Mouse (Mus musculus) adrenal gland, postnatal 36 days (tissue): ENCODE measurements around the gene Ovca2. TPM values are rescaled to one million over a fixed set of nuclear protein-coding genes. Genes with fewer than 3 reads are reported as not detected.
A peak's percentile ranks its signal among the peaks of the same experiment; 100 is the strongest.

Experiments
- DNase-seq, 2 experiments: peaks; one replicate each; pipeline ENCODE4 v3.0.0; 2021; ENCODE audit warnings: mixed read lengths in 1 of 2
- total RNA-seq, 2 experiments: library from RNA; stranded (reverse); gene quantifications; 2 replicates each; pipeline ENCODE4 v1.2.3; 2021

Gene Ovca2
- total RNA-seq, 2 experiments from 2014 or later, result 20.7 to 22.4 TPM

DNA sequence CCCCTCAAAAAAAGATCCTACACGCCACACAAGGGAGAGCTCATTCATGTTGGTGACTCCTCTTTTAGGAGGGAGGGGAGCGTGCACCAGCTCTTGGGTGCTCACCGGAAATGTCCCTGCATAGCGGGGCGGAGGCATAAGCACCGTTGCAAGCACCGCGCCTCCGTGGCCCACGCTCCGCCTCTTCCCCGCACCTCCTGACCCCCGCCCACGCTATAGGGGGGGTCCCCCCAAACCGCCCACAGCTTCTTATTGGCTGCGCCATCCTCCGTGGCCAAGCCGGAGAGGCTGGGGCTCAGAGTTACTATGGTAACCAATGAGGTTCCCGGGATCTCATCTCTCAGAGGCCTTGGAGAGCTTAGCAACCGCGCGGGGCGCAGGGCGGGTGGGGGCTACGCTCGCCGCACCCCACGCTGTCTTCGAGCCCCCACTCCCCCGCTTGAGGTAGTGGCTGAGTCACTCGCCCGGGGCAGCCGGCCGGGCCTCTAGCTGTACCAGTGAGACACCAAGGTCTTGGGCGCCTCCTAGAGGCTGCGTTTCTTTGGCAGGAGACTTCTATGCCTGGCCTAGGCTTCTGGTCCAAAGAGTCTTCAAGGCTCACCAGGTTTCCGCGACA lies 8.4 kb downstream of the Ovca2 start:
- peak; percentile 94 to 96 for DNase-seq

GRCm38 (mm10) chr11:75169405-75170080 lies 9.1 kb downstream of the Ovca2 start, which contains the start of gene Hic1:
Gene Hic1 (minus strand): TSS chr11:75169519.
- peak in 1 of 2 experiments; percentile 37 for DNase-seq

- DNase-seq, result peak; percentile 87 to 93
These were observed 9.9 kb downstream of the Ovca2 start for GRCm38 (mm10) chr11:75168590-75169361.

DNA sequence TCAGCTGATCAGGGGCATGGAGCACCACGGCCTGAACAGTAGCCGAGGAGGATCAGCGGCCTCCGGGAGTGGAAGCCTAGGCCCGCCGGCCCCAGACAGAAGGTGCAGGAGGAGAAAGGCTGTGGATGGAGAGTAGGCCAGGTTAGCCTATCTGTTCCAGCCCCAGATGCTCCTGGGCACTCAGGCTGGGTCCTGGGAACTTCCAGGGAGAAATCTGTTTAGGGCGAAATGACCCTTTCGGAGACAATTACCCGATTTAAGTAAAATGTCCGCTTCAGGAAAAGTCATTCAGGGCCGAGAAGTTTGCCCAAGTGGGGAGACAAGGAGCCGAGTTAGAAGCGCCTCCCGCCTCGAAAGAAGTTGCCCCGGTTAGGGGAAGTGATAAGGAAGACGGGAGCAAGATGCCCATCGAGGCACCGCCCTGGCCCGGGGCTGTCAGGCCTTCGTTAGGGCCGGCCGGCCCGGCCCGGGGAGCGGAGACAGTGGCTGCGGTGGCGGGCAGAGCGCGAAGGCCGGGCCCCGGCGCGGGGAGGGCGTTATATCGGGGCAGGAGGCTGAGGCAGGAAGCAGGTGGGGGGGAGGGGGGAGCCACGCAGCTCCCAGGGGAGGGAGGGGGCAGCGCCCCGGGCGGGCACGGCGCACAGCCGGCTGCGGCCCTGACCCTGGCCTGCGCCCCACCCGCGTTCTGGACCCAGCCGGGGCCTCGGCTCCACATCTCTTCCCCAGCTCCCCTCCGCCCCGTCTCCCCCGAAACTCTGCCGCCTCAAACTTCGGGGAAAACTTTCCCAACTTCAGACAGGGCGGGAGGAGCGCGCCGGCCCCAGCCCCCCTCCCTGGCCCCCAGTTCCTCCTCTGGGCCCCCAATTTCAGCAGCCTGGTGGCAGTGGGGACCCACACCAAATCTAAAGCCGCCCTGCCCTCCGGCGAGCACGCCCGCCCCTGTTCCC lies 10.7 kb downstream of the Ovca2 start:
- DNase-seq, result peak in 1 of 2 experiments; percentile 62

GRCm38 (mm10) chr11:75166861-75167642 lies 11.6 kb downstream of the Ovca2 start:
- DNase-seq, result peak in 1 of 2 experiments; percentile 58

DNA sequence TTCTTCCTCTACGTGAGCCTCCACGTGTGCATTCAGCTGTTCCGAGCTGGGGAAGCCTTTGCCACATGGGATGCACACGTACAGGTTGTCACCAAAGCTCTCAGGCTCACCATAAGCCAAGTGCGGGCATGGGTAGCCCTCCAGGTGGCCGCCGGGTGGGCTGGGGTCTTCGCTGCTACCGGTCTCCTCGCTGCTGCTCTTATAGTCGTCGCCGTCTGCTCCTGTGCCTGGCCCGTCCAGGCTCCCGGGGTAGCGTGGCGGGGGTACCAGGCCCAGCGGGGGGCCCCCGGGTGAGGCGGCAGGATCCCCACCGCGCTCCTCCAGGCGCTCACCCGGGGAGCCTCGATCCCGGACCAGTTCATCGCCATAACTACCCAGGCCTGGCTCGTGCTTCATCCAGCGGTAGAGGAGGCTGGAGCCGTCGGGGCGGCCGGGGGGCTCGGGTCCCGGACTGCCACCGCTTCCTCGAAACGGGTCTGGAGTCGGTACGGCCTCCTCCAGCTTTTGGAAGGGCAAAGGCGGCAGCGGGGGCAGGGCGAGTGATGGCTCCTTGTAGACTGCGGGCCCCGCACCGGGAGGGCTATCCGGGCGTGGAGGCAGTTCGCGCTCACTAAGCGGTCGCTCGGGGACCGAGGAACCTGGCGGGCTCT lies 12.3 kb downstream of the Ovca2 start:
- no peak for DNase-seq

- peak; percentile 89 to 91 for DNase-seq
These were observed 13.0 kb downstream of the Ovca2 start for GRCm38 (mm10) chr11:75165441-75166192.

- no peak for DNase-seq
These were observed 13.9 kb downstream of the Ovca2 start for GRCm38 (mm10) chr11:75164750-75165149.

- no peak for DNase-seq
These were observed 14.6 kb downstream of the Ovca2 start for GRCm38 (mm10) chr11:75164051-75164450.

DNA sequence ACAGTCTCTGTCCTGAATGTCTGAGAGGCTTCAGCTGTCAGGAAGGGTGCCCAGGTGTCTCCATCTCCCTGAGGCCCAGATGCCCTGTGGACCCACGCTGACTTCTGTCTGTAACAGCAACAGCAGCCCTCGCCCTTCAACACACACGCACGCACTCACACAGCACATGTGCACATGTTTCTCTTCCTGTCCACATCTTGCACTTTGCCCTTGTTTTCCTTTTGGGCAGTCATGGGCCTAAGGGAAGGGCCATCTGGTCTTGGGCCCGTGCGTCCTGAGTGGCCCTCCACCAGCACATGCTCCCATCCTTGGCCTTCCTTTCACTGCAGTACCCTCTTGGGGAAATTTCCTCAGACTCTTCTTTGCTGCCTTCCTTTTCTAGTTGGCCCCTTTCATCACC lies 15.3 kb downstream of the Ovca2 start:
- no peak for DNase-seq

DNA sequence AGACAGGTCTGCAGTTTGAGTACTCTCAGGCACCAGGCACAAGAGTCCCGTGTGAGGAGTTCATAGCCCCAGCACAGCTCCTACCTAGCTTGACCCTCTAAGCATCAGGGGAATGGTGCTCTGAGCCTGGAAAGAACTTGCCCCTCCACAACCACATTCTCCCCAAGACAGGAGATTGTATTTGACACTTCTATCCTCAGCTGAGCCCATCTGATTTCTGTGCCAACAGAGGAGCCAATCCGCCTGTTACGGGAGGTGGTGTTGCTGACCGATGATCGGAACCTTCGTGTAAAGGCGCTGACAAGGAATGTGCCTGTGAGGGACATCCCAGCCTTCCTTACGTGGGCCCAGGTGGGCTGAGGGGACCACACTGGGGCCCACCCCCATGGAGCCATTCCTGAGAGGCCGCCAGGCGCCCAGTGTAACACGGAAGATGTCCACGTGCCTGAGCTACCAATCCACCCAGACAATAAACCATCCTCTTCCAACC lies 16.0 kb downstream of the Ovca2 start:
- DNase-seq, result no peak

DNA sequence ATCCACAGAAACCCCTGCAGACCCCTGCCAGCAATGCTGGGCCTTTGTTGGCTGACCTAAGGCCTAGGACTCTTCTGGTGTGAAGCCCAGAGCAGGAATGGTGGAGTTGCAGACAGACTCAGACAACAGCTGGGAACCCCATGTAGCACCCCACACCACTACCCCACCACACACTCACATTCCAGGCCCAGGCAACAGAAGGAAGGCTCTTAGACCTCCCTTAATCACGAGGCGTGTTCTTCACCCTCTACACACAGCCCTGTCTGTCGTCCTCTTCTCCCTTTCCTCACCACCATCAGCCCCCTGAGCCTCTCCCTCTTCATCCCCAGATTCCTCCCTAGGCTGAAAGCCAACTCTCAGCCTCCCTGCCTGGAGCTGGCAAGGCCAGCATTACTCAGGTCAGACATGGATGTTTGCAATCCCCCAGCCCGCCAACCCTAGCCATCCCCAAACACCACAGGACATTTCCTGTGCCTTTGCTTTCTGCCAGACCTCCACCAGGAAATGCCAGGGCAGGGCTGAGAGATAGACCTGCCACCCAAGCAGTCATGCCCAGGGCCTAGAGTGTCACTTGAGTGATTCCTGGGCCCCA lies 17.1 kb downstream of the Ovca2 start:
- DNase-seq, result no peak

- DNase-seq, result no peak
These were observed 17.7 kb downstream of the Ovca2 start for GRCm38 (mm10) chr11:75160954-75161353.

DNA sequence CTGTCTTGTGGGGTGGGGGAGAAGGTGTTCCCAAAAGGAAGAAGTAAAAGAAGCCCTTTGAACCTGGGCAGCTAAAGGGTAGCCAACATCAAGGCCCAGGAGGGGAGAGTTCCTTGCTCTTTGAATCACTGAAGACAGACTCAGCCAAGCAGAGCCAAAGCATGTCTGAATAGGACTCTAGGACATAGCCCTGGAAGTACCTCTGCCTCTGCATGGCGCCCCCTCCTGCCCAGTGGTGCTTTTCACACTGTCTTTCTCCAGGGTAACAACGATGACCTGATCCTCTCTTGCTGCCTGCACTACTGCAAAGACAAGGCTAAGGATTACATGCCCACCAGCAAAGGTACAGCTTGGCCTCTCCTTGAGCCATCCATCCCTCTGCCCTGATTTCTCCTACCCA lies 19.1 kb downstream of the Ovca2 start:
- DNase-seq, result peak; percentile 54 to 80

GRCm38 (mm10) chr11:75158432-75158831 lies 20.2 kb downstream of the Ovca2 start:
- no peak for DNase-seq

- DNase-seq, result no peak
These were observed 20.7 kb downstream of the Ovca2 start for GRCm38 (mm10) chr11:75157901-75158300.

GRCm38 (mm10) chr11:75157037-75157436 lies 21.6 kb downstream of the Ovca2 start:
- DNase-seq, result no peak

DNA sequence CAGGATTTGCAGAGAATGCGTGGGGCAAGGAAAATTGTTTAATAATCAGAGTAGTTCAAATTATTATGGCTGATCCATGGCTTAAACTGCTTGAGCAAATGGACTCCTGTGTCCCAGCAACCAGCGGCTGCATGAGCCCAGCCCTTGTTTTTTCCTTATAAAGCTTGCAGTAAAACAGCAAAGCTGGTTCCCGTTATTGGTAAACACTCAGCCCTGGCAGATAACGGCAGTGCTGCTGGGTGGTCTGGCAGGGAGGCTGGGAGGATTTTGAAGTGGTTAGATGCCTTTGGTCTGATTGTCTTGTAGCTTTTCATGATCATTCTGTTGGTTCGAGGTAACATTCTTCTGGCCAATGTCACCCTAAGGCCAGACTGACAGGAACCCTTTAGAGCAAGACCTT lies 22.2 kb downstream of the Ovca2 start:
- no peak for DNase-seq

- no peak for DNase-seq
These were observed 22.6 kb downstream of the Ovca2 start for GRCm38 (mm10) chr11:75155985-75156384.
